Mouse (Mus musculus) brain, embryonic 14.5 days (tissue): ENCODE results near the gene Olfr31. TPM values are rescaled to one million over a fixed set of nuclear protein-coding genes. Genes with fewer than 3 reads are reported as not detected.
A peak's percentile ranks its signal among the peaks of the same experiment; 100 is the strongest.

Source experiments
- DNase-seq: peaks from one replicate; pipeline ENCODE4 v3.0.0-alpha.2; 2011; ENCODE audit warnings: low read depth
- CTCF ChIP-seq: fragments of 200-500 bp; IDR thresholded peaks from 2 replicates; pipeline ENCODE4 v1.5.1; 2012; ENCODE audit warnings: inconsistent platforms, mild to moderate bottlenecking, moderate library complexity, borderline replicate concordance; ENCODE audit not compliant: insufficient read depth, insufficient read length; ENCODE audit errors: extremely low read depth
- POLR2A ChIP-seq: fragments of 200-500 bp; IDR thresholded peaks from 2 replicates; pipeline ENCODE4 v1.6.1; 2012; ENCODE audit warnings: mild to moderate bottlenecking, inconsistent platforms, borderline replicate concordance; ENCODE audit not compliant: poor library complexity, insufficient read depth, insufficient read length, severe bottlenecking; ENCODE audit errors: extremely low read depth
- polyA plus RNA-seq: library from polyadenylated mRNA; depleted of rRNA; stranded (reverse); fragments of >200 nt; gene quantifications from 2 replicates; pipeline ENCODE4 v1.2.3, GENCODE M21; 2012; rRNA removed

The Olfr31 gene
- polyA plus RNA-seq, 1 experiment: not detected

DNA sequence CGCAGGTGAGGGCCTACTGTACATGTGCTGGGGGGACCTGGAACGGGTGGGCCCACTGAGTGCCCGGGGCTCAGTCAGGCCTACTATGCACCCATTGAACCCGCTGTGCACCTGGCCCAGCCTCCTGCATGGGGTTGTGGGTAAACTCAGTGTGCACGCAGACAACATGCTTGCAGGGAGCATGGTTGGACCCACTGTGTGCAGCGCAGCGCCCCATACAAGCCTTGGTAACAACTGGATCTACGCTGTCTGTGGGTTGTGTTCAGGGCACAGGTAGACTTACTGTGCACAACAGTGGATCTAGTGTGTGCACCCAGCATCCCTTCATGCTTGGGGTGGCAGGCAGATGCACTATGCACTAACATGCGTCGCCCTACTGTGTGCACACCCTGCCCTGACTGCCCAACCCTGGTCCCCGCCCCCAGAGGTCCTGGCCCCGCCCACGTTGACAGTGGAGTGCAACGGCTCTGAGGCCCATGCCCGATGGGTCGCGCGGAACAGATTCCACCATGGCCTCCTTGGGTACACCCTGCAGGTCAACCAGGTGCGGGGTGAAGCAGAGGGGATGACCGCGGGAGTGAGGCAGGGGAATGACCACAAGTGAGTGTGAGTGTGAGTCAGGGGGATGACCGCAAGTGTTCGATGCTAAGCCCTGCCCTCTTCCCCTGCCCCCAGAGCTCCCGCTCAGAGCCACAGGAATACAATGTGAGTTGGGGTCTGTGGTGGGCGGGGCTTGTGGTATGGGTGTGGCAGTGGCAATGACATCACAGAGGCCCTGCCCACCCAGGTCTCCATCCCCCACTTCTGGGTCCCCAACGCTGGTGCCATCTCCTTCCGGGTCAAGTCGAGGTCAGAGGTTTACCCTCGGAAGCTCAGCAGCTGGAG, 27.9 kb downstream of the Olfr31 start:
- TF ChIP-seq CTCF: no peak
- TF ChIP-seq POLR2A: no peak

DNA sequence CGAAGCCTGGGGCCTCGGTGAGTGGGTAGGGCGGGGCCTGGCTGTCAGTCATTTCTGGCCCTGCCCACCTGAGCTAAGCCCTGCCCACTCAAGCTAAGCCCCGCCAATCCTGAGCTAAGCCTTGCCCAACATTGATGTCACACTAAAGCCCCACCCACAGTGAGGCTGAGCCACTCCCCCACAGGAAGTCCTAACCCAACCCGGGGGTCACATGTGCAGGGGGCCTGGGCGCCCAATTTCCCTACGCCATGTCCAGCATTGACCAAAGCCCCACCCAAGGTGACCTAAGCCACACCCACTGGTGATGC, 28.5 kb downstream of the Olfr31 start:
- TF ChIP-seq CTCF: no peak
- TF ChIP-seq POLR2A: no peak
- DNase-seq: peak; percentile 1

More for the DNA sequence above, 27.9 kb downstream of the Olfr31 start:
- peak; percentile 3 for DNase-seq

DNA sequence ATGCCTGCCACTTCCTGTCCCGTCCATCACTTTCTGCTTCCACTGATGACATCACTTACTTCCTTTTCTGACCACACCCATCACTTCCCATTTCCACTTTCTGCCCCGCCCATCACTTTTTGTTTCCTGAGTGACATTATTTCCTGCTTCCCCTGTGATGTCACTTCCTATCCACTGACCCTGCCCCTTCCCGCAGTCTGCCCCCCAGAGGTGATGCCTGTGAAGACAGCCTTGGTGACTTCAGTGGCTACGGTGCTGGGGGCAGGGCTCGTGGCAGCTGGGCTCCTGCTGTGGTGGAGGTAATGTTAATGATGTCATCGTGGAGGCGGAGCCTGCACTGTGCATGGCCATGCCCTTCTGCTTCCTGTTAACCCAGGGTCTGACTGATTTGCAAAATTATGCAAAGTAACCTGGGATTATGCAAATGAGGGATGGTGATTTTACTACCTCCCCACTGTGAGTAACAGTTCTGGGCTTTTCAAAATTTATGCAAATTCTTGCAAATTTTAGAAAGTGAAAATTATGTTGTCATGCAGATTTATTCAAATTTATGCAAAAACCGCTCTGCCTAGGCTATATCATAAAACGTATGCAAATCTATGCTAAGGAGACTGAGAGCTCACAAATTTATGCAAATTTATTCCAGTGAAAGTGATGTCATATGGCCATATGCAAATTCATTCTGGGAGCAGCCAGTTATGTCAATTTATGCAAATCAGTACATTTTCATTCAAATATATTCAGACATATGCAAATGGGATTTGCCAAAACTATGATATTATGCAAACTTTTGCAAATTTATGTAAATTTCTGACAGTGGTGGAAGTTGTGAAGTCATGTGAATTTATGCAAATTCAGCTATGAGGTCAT, 29.3 kb downstream of the Olfr31 start:
- no peak for TF ChIP-seq CTCF
- TF ChIP-seq POLR2A: no peak
- DNase-seq: peak; percentile 92

DNA sequence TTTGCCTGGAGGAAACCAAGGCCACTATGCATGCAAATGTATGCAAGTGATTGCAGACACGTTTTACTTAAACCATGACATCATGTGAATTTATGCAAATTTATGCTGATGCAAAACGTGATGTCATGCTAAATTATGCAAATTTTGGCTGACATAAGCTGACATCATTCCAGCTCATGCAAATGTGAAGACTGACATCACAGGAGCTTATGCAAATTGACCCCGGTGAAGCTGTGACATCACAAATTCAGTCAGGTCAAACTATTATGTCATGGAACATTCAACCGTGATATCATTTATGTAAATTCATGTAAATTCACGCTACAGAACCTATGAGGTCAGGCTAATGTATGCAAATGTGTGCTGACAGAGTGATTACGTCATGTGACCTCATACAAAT, 30.0 kb downstream of the Olfr31 start:
- TF ChIP-seq CTCF (no peak), POLR2A (no peak)
- no peak for DNase-seq

DNA sequence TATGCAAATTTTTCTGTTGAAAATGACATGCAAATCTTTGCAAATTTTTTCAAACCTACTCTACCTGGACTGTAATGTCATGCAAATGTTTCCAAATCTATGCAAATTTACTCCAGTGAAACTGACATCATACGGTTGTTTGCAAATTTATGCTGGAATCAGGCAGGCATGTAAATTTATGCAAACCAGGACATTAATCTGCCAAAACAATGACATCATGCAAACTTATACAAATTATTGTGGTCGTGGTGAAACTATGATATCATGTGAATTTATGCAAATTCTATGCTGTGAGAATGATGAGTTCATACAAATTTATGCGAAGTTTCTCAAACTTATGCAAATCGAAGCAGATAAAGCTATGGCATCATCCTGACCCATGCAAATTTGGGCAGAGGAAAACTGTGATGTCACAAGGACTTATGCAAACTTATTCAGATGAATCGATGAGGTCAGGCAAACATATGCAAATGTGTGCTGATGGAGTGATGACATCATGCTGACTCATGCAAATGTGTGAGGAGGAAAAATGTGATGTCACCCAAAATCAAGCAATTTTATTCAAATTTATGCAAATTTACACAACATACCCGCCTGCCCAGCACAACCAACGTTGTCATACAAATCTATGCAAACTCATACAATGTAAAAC, 30.6 kb downstream of the Olfr31 start:
- no peak for TF ChIP-seq CTCF
- DNase-seq: peak; percentile 63

DNA sequence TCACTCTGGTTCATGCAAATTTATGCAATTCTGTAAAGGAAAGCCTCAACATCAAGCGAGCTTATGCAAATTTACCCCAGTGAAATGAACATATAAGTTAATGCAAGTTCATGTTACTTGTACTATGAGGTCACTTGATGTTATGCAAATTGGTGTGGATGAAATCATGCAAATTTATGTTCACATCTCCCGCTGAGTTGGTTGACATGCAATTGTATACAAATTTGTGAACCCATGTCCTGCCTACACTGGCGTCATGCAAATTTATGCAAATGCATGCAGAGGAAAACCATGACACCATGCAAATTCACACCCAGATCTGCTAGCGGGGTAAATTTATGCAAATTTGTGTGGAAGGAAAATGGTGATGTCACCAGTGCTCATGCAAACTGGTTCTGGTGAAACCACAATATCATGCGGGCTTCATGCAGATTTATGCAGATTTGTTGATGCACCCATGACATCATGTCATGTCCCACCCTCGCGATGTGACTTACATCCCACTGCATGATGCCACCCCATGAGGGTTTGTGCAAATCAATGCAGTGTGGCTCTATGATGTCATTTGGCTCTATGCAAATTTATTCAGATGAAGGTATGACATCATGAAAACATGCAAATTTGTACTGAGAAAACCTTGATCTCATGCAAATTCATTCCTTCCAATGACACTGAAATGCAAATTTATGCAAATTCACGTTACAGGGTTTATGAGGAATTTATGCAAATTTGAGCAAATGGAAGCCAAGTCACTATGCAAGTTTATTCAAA, 31.3 kb downstream of the Olfr31 start:
- no peak for DNase-seq
- TF ChIP-seq POLR2A (no peak), CTCF (no peak)

DNA sequence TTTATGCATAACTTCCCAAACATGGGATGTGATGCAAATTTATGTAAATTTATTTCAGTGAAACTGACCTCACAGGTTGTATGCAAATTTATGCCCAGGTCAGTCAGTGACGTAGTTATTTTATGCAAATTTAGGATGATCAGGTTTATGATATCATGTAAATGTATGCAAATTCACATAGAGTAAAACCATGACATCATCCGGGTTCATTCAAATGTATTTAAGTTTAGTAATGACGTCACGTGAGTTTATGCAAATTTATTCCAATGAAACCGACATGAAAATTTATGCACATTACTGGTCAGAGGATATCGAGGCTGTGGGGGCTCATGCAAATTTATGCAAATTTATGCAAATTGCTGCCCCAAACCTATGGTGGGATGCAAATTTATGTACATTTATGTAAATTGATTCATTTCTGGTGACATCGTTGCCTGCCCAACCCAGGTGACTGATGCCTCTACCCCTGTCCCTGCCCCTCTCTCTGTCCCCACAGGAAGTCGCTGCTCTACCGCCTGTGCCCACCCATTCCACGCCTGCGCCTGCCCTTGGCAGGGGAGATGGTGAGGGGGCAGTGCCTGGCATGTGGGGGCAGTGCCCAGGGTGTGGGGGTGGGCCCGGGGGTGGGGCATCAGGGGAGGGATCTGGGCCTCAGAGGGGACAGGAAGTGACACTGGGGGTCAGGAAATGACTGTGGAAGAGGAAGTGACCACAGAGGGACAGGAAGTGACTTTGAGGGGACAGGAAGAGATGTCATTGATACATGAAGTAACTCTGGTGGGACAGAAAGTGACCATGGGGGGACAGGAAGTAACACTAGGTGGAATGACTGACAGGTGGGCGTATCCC, 32.1 kb downstream of the Olfr31 start:
- TF ChIP-seq POLR2A (no peak), CTCF (no peak)
- DNase-seq: peak; percentile 67

DNA sequence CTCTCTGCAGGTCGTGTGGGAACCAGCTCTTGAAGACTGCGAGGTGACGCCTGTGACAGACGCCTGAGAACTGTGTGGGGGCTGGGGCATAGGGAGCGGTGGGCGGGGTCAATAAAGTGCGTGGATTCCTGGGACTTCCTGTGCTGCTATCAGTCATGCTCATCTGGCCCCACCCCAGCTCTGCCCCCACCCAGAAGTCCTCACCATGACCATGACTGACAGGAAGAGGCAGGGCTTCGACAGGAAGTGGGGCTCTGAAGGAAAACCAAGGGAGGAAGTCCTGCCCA, 32.7 kb downstream of the Olfr31 start:
- no peak for TF ChIP-seq CTCF
- no peak for TF ChIP-seq POLR2A
- no peak for DNase-seq

Other genes with a start within 250 kb of the Olfr31 start
- gene Psmd6, start 201.8 kb upstream of the Olfr31 start, polyA plus RNA-seq: 107 and 112 TPM in 2 replicates
- gene Olfr720, start 136.0 kb upstream of the Olfr31 start, polyA plus RNA-seq: not detected in 2 replicates
- gene Il3ra, start 23.4 kb downstream of the Olfr31 start, polyA plus RNA-seq: 12.5 and 15.9 TPM in 2 replicates
- not detected in 2 replicates for gene Olfr721-ps1, start 78.5 kb downstream of the Olfr31 start, polyA plus RNA-seq